Mouse (Mus musculus) T-helper 17 cell (primary cell): ENCODE results near the gene Bahcc1.

Source experiments
- in situ Hi-C, 2 experiments: fragments of 300-600 bp; cut with MboI, MseI; formaldehyde crosslinking; loops; 1 replicate in 1 of 2; 2 replicates in 1 of 2; pipeline ENCODE4 v1.15.1; 2025; ENCODE audit warnings: high pct_unique_total_duplicates in 2 of 2

Gene Bahcc1

DNA sequence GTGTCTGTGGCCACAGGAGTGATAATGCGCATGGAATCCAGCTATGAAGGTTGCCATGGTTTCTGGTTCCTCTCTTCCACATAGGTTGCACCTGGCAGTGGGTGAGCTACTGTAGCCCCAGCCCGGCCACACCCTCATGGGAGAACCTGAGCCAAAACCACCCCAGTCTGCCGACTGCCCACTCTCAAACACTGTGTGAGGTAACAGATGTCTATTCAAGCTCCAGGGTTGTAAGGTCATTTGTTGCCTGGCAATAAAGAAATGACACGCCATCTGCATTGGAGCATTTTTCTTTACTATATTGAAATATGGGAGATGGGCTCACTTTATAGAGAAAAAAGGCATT, 82.6 kb downstream of the Bahcc1 start:
- in situ Hi-C loops: no loop called here

DNA sequence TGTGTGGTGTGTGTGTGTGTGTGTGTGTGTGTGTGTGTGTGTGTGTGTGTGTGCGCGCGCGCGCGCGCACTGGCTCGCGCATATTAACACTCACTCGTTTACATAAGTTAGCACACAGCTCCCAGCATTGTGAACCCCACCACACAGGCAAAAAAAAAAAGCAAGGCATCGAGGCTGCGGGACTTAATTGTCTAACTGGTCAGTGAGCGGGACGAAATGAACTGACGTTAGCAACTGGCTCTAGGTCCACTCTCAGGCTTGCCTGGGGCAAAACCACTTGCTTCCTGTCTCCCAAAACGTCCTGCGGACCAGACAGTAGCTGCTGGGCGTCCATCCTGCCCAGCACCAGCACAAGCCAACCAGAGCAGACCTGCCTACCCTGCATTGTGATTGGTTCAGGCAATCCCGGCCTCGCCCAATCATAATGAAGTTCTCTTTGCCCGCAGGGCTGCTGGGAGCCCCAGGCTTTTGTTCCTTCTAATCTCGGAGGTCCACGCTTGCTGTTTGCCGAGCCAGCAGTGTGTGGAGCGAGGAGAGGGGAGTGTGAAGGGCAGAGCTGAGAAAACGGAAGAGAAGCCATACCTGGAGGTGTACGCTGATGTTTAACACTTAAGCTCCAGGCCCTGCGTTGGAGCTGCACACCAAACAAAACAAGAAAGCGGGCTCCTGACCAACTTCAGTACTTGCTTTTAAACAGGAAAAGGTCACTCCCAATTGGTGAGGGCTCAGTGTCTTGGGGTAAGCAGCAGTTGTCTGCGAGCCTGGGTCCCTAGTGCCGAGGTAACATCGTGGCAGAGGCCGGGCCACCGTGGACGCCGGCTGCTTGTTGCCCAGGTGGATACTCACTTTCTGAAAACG, 83.3 kb downstream of the Bahcc1 start:
- in situ Hi-C loops: no loop called here

DNA sequence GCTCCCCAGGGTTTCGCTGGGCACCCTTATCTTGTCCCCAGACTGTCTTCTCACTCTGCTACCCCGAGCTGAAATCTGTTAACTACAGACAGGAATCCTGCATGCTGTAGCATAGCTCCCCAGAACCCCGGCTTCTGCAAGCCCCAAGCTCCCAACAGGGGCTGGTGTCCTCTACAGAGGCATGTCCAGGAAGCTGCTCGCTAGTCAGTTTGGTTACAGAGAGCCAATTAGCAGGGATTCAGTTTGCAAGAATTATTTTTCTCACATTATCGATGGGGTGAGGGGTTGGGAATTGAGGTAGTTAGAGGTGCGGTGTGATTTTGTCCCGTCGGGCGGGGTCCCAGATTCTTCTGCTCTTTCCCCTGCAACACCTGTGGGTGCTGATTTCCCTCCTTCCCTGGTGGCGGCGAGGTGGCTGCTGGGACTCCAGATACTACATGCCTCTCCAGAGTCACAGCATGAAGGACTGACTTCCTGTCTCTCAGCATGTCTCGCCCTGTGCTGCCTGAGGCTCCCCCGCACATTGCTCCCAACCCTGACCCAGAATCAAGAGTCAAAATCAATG, 84.0 kb downstream of the Bahcc1 start:
- in situ Hi-C loops: no loop called here

DNA sequence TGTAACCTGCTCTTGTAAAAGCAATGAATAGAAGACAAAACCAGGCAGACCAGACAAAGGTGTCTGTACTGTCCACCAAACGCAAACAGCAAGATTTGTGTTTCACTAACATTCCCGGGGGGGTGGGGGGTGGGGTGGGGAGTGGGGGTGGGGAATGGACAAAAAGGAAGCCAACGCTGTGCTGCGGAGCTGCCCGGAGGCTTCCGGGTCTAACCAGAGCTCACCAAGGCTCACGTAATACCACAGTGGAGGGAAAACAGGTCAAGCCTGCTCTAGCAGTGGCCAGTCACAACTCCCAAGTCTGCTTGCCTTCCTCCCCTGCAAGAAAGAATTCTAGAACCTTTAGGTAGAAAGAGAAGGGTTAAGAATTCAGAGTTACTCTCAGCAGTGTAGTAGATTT, 84.7 kb downstream of the Bahcc1 start:
- in situ Hi-C loops: no loop called here

DNA sequence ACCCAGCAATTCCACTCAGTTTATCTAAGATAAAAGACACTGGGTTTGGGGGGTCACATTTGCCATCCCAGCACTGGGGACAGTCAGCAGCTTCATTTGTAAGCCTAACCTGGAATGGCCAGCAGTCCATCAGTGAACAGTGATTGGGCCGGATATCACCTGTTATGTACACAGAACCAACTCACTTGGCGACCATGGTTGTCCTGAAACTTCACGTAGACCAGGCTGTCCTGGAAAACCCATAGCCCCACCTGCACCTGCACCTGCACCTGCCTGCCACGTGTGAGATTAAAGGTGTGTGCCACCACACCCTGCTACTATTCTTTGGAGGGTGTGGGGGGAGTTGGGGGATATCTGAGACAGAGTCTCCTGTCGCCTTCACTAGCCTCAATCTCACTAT, 86.6 kb downstream of the Bahcc1 start:
- in situ Hi-C loops: no loop called here

DNA sequence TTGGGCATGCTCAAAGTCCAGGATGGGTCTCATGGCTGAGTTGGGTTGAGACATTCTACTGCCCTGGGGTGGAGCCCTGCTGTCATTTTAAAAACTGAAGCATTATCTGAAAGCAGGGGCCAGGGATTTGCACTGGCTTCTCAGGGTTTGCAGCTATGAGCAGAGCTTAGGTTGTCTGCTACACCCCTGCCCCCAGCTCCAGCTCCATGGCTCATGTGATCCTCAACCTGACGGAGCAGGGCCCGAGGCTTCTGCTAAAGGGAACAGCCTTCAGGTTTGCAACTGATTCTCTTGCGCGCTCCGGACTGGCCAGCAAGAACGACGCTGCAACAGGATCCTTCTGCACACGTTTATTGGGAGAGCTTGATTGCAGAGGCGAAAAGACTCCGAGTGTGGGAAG, 87.4 kb downstream of the Bahcc1 start:
- in situ Hi-C loops: no loop called here

DNA sequence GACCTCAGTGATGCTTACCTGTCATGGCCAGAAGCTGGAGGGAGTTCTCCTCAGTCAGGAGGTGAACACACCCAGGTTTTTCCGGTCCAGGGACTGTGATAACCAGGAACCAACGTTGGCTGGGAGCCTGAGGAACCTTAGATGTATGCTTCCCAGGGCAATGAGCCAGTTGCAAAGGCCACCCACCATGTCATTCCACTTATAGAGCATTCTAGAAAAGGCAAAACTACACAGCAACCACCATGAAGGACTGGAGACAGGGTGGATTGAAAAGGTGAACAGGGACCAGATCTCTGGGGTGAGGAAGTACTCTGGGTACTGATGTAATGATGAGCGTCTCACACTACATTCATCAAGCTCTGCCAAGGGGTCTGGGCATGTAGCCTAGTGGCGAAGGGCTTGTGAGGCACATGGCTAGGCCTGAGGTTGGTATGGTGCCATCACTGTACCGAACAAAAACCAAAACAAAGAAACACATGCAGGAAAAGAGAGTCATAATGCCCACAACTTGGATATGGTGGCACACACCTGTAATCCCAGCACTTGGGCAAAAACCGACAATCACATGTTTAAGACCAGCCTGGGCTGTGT, 102.8 kb downstream of the Bahcc1 start:
- in situ Hi-C loops: no loop called here

DNA sequence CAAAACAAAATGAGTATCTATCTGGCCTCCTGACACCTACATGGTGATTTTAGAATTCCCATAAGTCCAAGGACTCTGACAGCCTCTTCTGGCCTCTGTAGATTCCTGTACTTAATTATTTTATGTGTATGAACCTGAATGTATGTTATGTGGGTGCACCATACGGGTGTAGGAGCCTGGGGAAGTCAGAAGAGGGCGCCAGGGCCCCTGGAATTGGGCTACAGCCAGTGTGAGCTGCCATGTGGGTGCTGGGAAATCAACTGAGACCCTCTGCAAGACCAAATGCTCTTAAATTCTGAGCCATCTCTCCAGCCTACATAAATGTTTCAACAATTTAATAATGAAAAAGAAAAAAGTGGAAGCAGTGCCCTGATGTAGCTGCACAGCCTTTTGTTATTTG, 104.7 kb downstream of the Bahcc1 start:
- in situ Hi-C loops: no loop called here

DNA sequence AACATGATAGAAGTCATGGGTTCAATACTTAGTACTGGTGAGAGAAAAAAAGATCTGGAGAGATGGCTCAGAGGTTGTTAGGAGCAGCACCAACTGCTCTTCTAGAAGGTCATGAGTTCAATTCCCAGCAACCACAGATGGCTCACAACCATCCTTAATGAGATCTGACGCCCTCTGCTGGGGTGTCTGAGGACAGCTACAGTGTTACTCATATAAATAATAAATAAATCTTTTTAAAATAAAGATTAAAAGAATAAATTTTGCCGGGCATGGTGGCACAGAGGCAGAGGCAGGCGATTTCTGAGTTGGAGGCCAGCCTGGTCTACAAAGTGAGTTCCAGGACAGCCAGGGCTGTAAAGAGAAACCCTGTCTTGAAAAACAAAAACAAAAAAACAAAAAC, 106.0 kb downstream of the Bahcc1 start:
- in situ Hi-C loops: no loop called here

DNA sequence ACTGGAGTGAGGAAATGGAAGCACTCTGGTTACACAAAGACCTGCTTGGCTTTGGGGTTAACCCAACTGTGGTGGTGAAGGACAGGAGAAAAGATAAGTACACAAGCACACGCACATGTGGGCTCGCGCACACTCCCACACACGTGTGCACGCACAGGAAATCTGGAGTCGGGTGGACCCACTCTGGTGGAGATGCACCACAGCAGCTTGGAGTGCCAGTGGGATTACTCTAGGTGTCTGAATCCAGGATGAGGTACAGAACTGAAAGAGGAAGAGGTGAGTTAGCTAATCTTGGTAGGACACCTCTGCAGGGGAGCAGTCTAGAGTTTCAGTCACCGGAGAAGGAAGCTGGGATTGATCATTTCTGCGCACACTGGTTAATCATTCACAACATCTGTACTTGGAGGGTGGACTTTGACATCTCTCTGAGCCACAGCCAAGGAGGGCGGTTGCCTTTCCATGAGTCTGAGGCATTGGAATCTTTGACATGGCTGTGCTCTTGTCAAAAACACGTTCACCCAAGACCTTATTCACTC, 107.3 kb downstream of the Bahcc1 start:
- in situ Hi-C loops: no loop called here

DNA sequence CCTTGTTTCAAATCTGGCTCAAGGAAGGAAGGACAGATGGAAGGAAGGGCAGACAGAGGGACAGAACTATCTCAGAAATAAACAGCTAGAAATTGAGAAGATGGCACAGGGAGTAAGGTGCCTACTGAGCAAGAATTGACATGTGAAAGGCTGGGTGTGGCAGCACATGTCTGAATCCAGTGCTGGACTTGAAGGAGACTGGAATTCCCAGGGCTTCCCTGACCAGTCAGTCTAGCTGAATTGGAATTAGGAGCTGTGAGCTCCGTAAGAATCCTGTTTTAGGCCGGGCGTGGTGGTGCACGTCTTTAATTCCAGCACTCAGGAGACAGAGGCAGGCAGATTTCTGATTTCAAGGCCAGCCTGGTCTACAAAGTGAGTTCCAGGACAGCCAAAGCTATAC, 108.9 kb downstream of the Bahcc1 start:
- in situ Hi-C loops: no loop called here
